Mouse (Mus musculus) erythroid progenitor cell, adult 5-6 weeks (primary cell): Measurements from ENCODE around the gene Zfp827. TPM values are rescaled to one million over a fixed set of nuclear protein-coding genes. Genes with fewer than 3 reads are reported as not detected.

ENCODE experiments used
- ATAC-seq: replicated peaks from 2 replicates; pipeline ENCODE4 v1.8.0; 2016; ENCODE audit warnings: moderate number of reproducible peaks, mild to moderate bottlenecking, moderate TSS enrichment, inconsistent platforms; ENCODE audit not compliant: poor library complexity, low FRiP score, severe bottlenecking
- total RNA-seq, 2 experiments: library from RNA; stranded (forward) in 1 of 2; stranded (reverse) in 1 of 2; fragments of 150-400 nt in 1 of 2; fragments of 186-747, 209-891 nt in 1 of 2; gene quantifications; 2 replicates each; pipeline versions ENCODE4 v1.2.3 to v1.2.4; 2015 to 2017; ENCODE audit warnings: low replicate concordance in 2 of 2

Gene Zfp827
- total RNA-seq, 2 experiments from 2014 or later = not detected

- ATAC-seq = no peak
Measured at GRCm38 (mm10) chr8:79208181-79208580, 179.9 kb downstream of the Zfp827 start.

DNA sequence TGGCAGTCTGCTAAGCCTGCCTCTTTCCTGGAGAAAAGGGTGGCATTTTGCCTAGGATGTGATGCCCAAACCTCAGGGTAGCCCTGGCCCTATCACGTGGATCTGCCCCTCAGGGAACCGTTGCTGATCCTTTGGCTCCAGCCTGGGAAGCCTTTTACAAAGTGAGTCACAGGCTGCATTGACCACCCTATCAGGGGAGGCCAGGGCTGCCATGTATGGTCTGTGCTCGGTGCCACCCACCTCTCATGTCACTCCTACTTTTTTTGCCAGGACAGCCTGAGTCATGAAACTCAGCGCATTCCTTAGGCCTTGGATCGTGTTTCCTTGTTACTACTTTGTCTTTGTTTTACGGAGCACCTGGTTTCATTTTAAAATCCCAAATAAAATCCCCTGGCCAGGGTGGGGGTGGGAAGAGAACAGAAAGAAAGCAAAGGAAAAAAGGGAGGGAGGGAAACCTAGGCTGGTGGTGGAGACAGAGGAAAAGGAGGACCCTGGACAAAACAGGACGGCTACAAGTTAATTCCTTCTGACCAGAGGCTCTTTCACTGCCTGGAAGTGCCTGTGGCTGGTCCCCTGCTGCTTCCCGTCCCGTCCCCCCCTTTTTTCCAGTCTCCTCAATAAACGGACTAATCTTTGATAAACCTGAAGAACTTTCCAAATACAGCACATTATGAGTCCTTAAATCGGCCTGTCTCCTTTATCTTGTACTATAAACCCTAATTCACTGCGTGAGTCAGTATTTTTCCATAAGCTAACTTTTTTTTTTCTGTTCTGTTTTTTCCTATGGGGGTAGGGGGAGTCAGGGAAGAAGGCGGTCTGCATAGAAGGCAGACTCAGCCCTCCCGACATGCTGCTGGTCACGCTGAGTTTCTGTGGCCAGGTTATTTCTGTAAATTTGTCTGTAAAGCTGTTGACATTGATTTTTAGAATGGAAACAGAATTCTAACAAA lies 180.7 kb downstream of the Zfp827 start:
- no peak for ATAC-seq

GRCm38 (mm10) chr8:79209641-79210358 lies 181.6 kb downstream of the Zfp827 start:
- no peak for ATAC-seq

DNA sequence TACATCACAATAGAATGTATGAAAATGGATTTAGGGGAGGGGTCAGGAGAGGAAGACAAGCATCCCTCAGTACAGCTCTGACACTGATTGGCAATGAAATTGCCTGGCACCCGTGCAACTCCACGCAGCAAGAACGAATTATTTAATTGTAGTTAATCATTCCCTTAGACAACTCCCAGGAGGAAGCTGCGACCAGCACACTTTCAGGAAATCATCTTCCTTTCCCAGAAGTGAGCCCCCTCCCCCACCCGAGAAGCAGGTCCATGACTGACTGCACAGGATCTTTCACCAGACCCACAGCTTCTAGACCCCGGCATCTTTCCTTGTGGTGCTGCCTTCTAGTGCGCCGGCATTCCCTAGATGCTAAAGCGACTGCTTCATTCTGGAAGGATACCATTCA lies 183.4 kb downstream of the Zfp827 start:
- ATAC-seq = no peak

DNA sequence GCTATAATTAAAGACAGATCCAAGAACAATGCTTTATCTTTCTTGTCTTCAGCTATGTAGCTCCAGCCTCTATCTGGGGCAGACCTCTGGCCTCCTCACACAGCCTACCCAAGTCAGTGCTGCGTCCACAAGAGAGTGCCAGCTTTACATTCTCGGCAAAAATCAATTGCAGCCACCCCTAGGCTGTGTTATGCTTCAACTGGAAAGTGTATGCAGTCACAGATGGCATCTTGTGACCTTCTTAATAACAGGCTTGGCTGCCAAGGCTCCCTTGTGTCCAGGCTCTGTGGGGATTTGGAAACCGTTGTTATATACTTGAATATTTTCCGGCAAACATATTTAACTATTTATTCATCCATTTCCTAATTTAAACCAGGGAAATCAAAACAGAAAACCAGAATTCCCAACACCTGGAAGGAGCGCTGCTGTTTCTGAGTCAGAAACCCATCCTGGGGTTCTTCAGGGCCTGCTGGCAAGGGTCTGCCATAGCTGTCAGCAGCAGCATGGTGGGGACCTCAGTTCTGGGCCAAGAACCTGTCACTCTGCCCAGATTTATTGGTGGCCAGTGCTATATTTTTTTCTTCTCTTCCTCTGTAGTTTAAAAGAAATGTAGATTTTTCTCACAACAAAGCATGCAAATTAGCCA lies 194.0 kb downstream of the Zfp827 start:
- no peak for ATAC-seq

DNA sequence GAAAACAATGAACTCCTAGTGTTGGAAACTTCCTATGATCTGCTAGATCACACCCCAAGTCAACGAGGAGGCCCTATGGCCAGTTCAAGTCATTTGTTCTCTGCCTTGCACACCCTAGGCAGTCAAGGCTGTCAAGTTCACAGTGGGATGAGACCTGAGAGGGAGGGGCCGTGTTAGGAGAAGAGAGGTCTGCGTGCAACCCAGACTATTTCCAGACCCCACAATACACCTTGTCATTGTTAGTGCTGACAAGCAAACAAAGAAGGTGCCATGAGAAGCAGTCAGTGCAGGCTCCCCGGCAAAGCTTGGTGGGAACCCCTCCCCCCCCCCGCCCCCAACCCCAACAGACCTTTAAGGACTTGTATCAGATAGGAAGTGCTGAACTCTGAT lies 194.5 kb downstream of the Zfp827 start:
- no peak for ATAC-seq

- ATAC-seq = no peak
Measured at GRCm38 (mm10) chr8:79224363-79224762, 196.1 kb downstream of the Zfp827 start.

DNA sequence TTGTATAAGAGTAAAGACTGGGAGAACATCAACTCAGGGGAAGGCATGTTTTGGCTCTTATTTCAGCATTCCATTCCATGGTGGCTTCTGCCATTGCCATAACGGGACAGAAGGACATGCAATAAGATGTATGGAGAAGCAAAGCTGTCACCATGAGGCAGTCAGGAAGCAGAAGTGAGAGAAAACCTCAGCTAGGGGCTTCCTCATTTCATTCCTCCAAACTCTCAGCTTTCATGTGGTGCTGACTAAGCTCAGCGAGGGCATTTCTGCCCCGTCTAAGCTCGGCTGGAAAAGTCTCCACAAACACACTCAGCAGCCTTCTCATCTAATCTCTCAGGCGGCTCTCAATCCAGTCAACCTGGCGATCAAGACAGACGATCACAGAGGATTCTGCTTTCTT lies 197.3 kb downstream of the Zfp827 start:
- no peak for ATAC-seq

DNA sequence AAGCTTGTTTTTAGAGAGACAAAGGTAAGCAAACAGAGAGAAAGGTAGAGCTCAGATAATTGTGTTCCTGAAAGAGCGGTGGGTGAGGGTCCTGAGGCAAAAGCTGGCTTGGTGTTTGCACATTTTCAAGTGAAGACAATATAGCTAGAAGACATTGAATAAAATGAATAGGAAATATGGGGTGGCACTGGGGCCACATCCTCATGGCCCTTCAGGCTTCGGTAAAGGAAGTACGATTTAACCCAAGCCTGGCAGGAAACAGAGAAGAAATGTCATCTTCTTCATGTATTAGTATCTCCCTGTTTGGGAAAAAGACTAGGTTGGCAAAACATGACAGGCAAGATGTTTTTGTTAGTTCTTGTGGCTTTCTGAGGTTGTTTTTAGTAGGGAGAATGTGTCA lies 197.8 kb downstream of the Zfp827 start:
- no peak for ATAC-seq

DNA sequence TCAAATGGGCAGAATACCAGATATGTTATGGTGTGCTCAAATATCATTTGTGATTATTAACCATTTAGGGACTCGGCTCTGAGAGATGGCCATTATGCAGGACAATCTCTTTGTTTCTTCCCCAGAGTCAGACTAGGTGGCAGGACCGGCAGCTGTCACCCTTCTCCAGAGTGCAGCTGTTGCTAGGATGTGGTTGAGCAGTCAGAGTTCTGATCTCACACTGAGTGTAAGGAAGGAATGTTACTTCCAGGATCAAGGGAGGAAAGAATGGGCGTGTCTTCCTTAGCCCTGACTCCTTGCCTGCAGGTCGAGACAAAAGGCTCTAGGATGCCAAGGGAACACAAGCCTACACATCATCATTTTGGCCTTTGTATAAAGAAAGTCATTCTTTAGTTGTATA lies 199.0 kb downstream of the Zfp827 start:
- ATAC-seq = no peak

DNA sequence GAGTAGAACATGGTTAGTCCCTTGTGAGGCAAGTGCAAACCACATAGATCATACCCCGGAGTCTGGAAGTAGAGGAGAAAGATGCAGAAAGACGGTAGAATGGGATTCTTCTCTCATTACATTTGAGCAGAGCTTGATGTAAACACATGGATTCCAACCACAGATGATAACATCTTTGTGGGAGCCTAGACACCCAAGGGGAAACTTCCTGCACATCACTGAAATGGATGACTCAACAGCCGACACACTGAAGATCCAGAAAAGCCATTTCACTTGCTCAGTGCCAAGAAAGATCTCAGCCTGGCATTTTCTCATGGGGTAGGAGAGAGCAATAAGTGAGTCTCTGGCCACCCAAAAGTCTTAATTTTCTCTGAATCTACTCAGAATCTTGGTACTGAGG lies 199.7 kb downstream of the Zfp827 start:
- no peak for ATAC-seq

DNA sequence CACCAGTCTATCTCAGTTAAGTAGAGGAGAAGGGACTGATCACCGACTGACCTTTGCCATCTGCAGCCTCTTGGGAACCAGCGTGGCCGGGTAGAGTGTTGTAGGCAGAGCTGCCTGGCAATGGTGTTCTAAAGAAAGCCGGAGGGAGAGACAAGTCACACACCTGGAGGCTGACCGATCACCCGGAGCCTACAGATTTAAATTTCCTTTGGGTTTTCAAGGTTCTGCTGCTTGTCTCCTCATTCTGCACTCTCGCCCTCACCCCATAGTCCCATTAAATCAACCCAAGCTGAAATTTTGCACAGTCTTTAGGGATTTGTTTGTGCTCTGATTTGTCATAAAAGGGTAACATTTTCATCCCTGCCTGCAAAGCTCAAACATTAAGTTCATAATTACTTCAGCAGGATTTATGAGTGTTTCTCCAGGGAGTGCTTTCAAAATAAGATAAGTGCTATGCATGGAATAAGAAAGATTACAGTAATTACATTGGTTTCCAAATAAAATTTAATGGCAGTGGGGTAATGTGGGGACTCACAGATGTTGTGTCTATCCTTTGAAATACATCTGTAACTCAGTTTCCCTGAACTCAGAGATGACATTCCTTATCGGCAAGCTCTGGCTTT lies 201.1 kb downstream of the Zfp827 start:
- no peak for ATAC-seq

GRCm38 (mm10) chr8:79239320-79239719 lies 211.1 kb downstream of the Zfp827 start:
- ATAC-seq = no peak

GRCm38 (mm10) chr8:79239996-79240395 lies 211.8 kb downstream of the Zfp827 start:
- no peak for ATAC-seq

Other genes starting within 250 kb of the Zfp827 start
- gene Lsm6, start 207.3 kb upstream of the Zfp827 start, total RNA-seq (2015; ENCODE audit: low replicate concordance) = 80.5 and 136 TPM in 2 replicates
- 29.4 and 120 TPM in 2 replicates for gene Lsm6, start 207.3 kb upstream of the Zfp827 start, total RNA-seq (2017; ENCODE audit: low replicate concordance)
- gene 1700011L22Rik, start 220.1 kb downstream of the Zfp827 start, total RNA-seq (2015; ENCODE audit: low replicate concordance) = not detected in 2 replicates
- not detected in 2 replicates for gene 1700011L22Rik, start 220.1 kb downstream of the Zfp827 start, total RNA-seq (2017; ENCODE audit: low replicate concordance)